Comparison of ENCODE assay signal across 41 mouse cellular contexts in the genomic region with DNA sequence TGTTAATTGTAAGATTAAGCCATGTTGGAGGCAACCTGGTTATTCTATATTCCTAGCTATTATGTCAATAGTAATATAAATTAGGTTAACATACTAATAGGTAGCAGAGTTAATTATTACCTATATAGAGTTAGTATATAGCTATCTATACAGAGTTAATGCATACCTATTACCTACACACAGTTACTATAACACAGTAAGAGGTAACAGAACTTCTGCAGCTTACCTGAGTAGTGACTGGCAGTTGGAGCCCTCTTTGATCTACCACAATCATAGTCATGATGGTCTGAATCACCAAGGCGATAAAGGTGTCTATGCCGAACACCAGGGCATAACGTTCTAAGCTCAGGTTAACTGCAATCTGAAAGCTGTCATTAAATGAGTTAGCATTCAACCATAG. TPM values are rescaled to one million over a fixed set of nuclear protein-coding genes. Genes with fewer than 3 reads are reported as not detected.
"Had no signal": no experiment of that assay in that cellular context is flagged by ENCODE, and none has a peak within 500 bp of the region (broad histone marks: within the 10 kb centered on the region; RNA-seq: fewer than 3 reads in every experiment).

No protein-coding gene starts in this region.

- H3K9ac ChIP-seq: heart, embryonic 12.5 days; heart, embryonic 13.5 days; heart, embryonic 15.5 days; hindbrain, embryonic 12.5 days; hindbrain, embryonic 13.5 days; hindbrain, embryonic 14.5 days; hindbrain, embryonic 15.5 days; kidney, embryonic 15.5 days had no signal

- ATAC-seq: hindbrain, embryonic 16.5 days; hindbrain, postnatal 0 days; inflammation-experienced regulatory T-cells, adult 6 months had no signal

- H3K27ac ChIP-seq: heart, embryonic 10.5 days; heart, embryonic 13.5 days; heart, embryonic 15.5 days; hindbrain, embryonic 10.5 days; hindbrain, embryonic 12.5 days; hindbrain, embryonic 13.5 days; hindbrain, embryonic 14.5 days; hindbrain, embryonic 15.5 days; hindbrain, postnatal 0 days; kidney, embryonic 15.5 days; kidney, postnatal 0 days; layer of hippocampus, adult 2 months; left cerebral cortex, adult 2 months had no signal

- H3K4me2 ChIP-seq: heart, embryonic 11.5 days; heart, embryonic 12.5 days; heart, embryonic 13.5 days; heart, embryonic 15.5 days; hindbrain, embryonic 12.5 days; hindbrain, embryonic 13.5 days; hindbrain, embryonic 14.5 days; hindbrain, embryonic 15.5 days; kidney, embryonic 15.5 days had no signal

- H3K36me3 ChIP-seq: heart, embryonic 10.5 days; heart, embryonic 13.5 days; heart, embryonic 15.5 days; hindbrain, embryonic 10.5 days; hindbrain, embryonic 12.5 days; hindbrain, embryonic 13.5 days; hindbrain, embryonic 15.5 days; kidney, embryonic 15.5 days had no signal

- H3K9me3 ChIP-seq: heart, embryonic 10.5 days; heart, embryonic 12.5 days; heart, embryonic 13.5 days; heart, embryonic 15.5 days; hindbrain, embryonic 10.5 days; hindbrain, embryonic 12.5 days; hindbrain, embryonic 13.5 days; hindbrain, embryonic 15.5 days; kidney, embryonic 15.5 days had no signal

- H3K4me1 ChIP-seq: heart, embryonic 10.5 days; heart, embryonic 12.5 days; heart, embryonic 15.5 days; hindbrain, embryonic 10.5 days; hindbrain, embryonic 12.5 days; hindbrain, embryonic 13.5 days; hindbrain, embryonic 15.5 days; kidney, embryonic 15.5 days had no signal

- H3K4me3 ChIP-seq: heart, embryonic 10.5 days; heart, embryonic 12.5 days; heart, embryonic 13.5 days; heart, embryonic 15.5 days; hindbrain, embryonic 10.5 days; hindbrain, embryonic 12.5 days; hindbrain, embryonic 13.5 days; hindbrain, embryonic 15.5 days; kidney, embryonic 15.5 days; layer of hippocampus, adult 2 months; left cerebral cortex, adult 2 months had no signal

- H3K27me3 ChIP-seq: heart, embryonic 12.5 days; heart, embryonic 13.5 days; heart, embryonic 15.5 days; hindbrain, embryonic 12.5 days; hindbrain, embryonic 13.5 days; hindbrain, embryonic 15.5 days; kidney, embryonic 15.5 days had no signal

- DNase-seq: heart, postnatal 10 days; heart, postnatal 14 days; heart, postnatal 36 days; heart, postnatal 4 days; kidney, adult 11 months; kidney, adult 18-20 months; kidney, adult 2 months; kidney, adult 8-10 months; kidney, adult 9 months; kidney, postnatal 10 days; kidney, postnatal 14 days; kidney, postnatal 25 days; kidney, postnatal 36 days; kidney, postnatal 4 days; layer of hippocampus, adult 9-11 months; layer of hippocampus, postnatal 36 days had no signal

RNA-seq across cellular contexts. Expression of gene Gm47959, which starts 14.1 kb away (rescaled TPM):
- polyA plus RNA-seq: heart, embryonic 10.5 days; heart, embryonic 11.5 days; heart, embryonic 12.5 days; heart, embryonic 13.5 days; heart, embryonic 14.5 days; heart, embryonic 15.5 days; heart, embryonic 16.5 days; heart, postnatal 0 days; hindbrain, embryonic 10.5 days; hindbrain, embryonic 11.5 days; hindbrain, embryonic 12.5 days; hindbrain, embryonic 13.5 days; hindbrain, embryonic 14.5 days; hindbrain, embryonic 15.5 days; hindbrain, embryonic 16.5 days; hindbrain, postnatal 0 days; inflammation-experienced regulatory T-cells, adult 6 months; intestine, embryonic 14.5 days; kidney, adult 2 months; kidney, embryonic 14.5 days; kidney, embryonic 15.5 days; kidney, embryonic 16.5 days; kidney, postnatal 0 days; large intestine, adult 2 months had no signal

RNA-seq across cellular contexts. Expression of gene Slc19a3, which starts 23.8 kb away (rescaled TPM):
- polyA plus RNA-seq: inflammation-experienced regulatory T-cells, adult 6 months had no signal

RNA-seq across cellular contexts. Expression of gene Krtap28-10, which starts 27.8 kb away (rescaled TPM):
- polyA plus RNA-seq: heart, embryonic 10.5 days; heart, embryonic 11.5 days; heart, embryonic 12.5 days; heart, embryonic 13.5 days; heart, embryonic 14.5 days; heart, embryonic 15.5 days; heart, embryonic 16.5 days; heart, postnatal 0 days; hindbrain, embryonic 10.5 days; hindbrain, embryonic 11.5 days; hindbrain, embryonic 12.5 days; hindbrain, embryonic 13.5 days; hindbrain, embryonic 14.5 days; hindbrain, embryonic 15.5 days; hindbrain, embryonic 16.5 days; hindbrain, postnatal 0 days; inflammation-experienced regulatory T-cells, adult 6 months; intestine, embryonic 14.5 days; kidney, adult 2 months; kidney, embryonic 14.5 days; kidney, embryonic 15.5 days; kidney, embryonic 16.5 days; kidney, postnatal 0 days; large intestine, adult 2 months had no signal

RNA-seq across cellular contexts. Expression of gene Gm47969, which starts 30.3 kb away (rescaled TPM):
- polyA plus RNA-seq: heart, embryonic 10.5 days; heart, embryonic 11.5 days; heart, embryonic 12.5 days; heart, embryonic 13.5 days; heart, embryonic 14.5 days; heart, embryonic 15.5 days; heart, embryonic 16.5 days; heart, postnatal 0 days; hindbrain, embryonic 10.5 days; hindbrain, embryonic 11.5 days; hindbrain, embryonic 12.5 days; hindbrain, embryonic 13.5 days; hindbrain, embryonic 14.5 days; hindbrain, embryonic 15.5 days; hindbrain, embryonic 16.5 days; hindbrain, postnatal 0 days; inflammation-experienced regulatory T-cells, adult 6 months; intestine, embryonic 14.5 days; kidney, adult 2 months; kidney, embryonic 14.5 days; kidney, embryonic 15.5 days; kidney, embryonic 16.5 days; kidney, postnatal 0 days; large intestine, adult 2 months had no signal

RNA-seq across cellular contexts. Expression of gene A030005K14Rik, which starts 44.7 kb away (rescaled TPM):
- polyA plus RNA-seq: heart, embryonic 10.5 days; heart, embryonic 11.5 days; heart, embryonic 12.5 days; heart, embryonic 13.5 days; heart, embryonic 14.5 days; heart, embryonic 15.5 days; heart, embryonic 16.5 days; heart, postnatal 0 days; hindbrain, embryonic 10.5 days; hindbrain, embryonic 11.5 days; hindbrain, embryonic 12.5 days; hindbrain, embryonic 13.5 days; hindbrain, embryonic 14.5 days; hindbrain, embryonic 15.5 days; hindbrain, embryonic 16.5 days; hindbrain, postnatal 0 days; inflammation-experienced regulatory T-cells, adult 6 months; intestine, embryonic 14.5 days; kidney, adult 2 months; kidney, embryonic 14.5 days; kidney, embryonic 15.5 days; kidney, embryonic 16.5 days; kidney, postnatal 0 days; large intestine, adult 2 months had no signal
